Comparison of ENCODE assay signal across 18 mouse cellular contexts in the genomic region with DNA sequence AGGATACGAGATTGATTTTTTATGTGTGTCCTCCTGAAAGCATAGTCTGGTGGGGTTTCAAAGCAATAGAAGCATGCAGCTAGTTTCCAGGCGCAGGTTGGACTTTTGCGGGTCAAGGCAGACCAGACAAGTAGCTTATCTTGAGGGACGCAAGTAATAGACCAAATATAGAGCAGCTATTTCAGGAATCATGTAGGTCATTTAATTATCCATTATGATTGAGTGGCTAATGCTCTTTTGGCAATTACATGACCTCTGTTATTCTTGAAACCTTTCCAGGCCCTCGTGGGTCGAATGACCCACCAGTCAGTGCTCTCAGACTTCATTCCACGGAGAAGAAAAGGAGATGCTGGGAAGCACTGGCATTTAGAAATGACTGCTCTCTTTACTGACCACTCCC.
A peak's percentile ranks its signal among the peaks of the same experiment; 100 is the strongest.
DNase-seq lines count a peak whose midpoint lies in the region; ATAC-seq lines count a peak whose summit lies in the region.
"Had no signal": no experiment of that assay in that cellular context is flagged by ENCODE, and none has a peak within 500 bp of the region (broad histone marks: within the 10 kb centered on the region; RNA-seq: fewer than 3 reads in every experiment).

No protein-coding gene starts in this region.

- no peak overlapping the region for H3K9ac ChIP-seq in hindbrain, embryonic 13.5 days
- no peak overlapping the region for H3K9ac ChIP-seq in hindbrain, embryonic 12.5 days
- no peak overlapping the region for H3K9ac ChIP-seq in neural tube, embryonic 13.5 days
- no peak overlapping the region for H3K9ac ChIP-seq in neural tube, embryonic 15.5 days (replicated peaks)
- no peak overlapping the region for H3K9ac ChIP-seq in heart, embryonic 15.5 days
- no peak overlapping the region for H3K9ac ChIP-seq in kidney, embryonic 14.5 days (ENCODE audit: low read depth, low read length)
- H3K9ac ChIP-seq: forebrain, embryonic 12.5 days; liver, embryonic 14.5 days; midbrain, embryonic 15.5 days had no signal

- H3K4me3 ChIP-seq in hindbrain, embryonic 13.5 days: no peak overlapping the region
- H3K4me3 ChIP-seq in hindbrain, embryonic 12.5 days: no peak overlapping the region
- no peak overlapping the region for H3K4me3 ChIP-seq in neural tube, embryonic 13.5 days
- no peak overlapping the region for H3K4me3 ChIP-seq in neural tube, embryonic 15.5 days (replicated peaks)
- H3K4me3 ChIP-seq in heart, embryonic 15.5 days: no peak overlapping the region
- H3K4me3 ChIP-seq in kidney, embryonic 14.5 days (ENCODE audit: low read length): no peak overlapping the region
- H3K4me3 ChIP-seq: forebrain, embryonic 12.5 days; midbrain, embryonic 15.5 days had no signal

- 40% methylated on average over 7 of the region's 7 CpGs for WGBS in hindbrain, embryonic 13.5 days
- 57% methylated on average over 7 of the region's 7 CpGs for WGBS in hindbrain, embryonic 12.5 days
- 39% methylated on average over 7 of the region's 7 CpGs for WGBS in neural tube, embryonic 13.5 days
- 44% methylated on average over 7 of the region's 7 CpGs for WGBS in neural tube, embryonic 15.5 days
- 32% methylated on average over 7 of the region's 7 CpGs for WGBS in heart, embryonic 15.5 days
- 51% methylated on average over 7 of the region's 7 CpGs for WGBS in kidney, embryonic 14.5 days

- DNase-seq in layer of hippocampus, adult 18-20 months (ENCODE audit: low spot score in 2 of 2): no peak
- no peak for DNase-seq in frontal cortex, postnatal 10 days (ENCODE audit: low spot score in 2 of 2)
- DNase-seq: adrenal gland, postnatal 25 days; cerebellum, adult 9-10 months; embryo, embryonic 11 days; kidney, postnatal 25 days; lung, postnatal 4 days; thymus, adult 2 months had no signal

- ATAC-seq in hindbrain, embryonic 13.5 days (ENCODE audit: low FRiP score): no peak
- no peak for ATAC-seq in hindbrain, embryonic 12.5 days (ENCODE audit: low FRiP score)
- ATAC-seq in neural tube, embryonic 13.5 days (ENCODE audit: low read depth): no peak
- ATAC-seq in neural tube, embryonic 15.5 days (ENCODE audit: low FRiP score): no peak
- peak; percentile 35; the same call in 1 of the 2 replicates for ATAC-seq in heart, embryonic 15.5 days (replicated peaks; ENCODE audit: insufficient number of reproducible peaks, insufficient read depth, low FRiP score, low read depth)
- no peak for ATAC-seq in kidney, embryonic 14.5 days (ENCODE audit: low FRiP score, low TSS enrichment)
- ATAC-seq: intestine, postnatal 0 days; midbrain, embryonic 15.5 days had no signal

- H3K9me3 ChIP-seq in hindbrain, embryonic 13.5 days: no peaks in the 10 kb centered on the region
- no peaks in the 10 kb centered on the region for H3K9me3 ChIP-seq in hindbrain, embryonic 12.5 days (replicated peaks)
- no peaks in the 10 kb centered on the region for H3K9me3 ChIP-seq in neural tube, embryonic 13.5 days
- H3K9me3 ChIP-seq in neural tube, embryonic 15.5 days (replicated peaks): no peaks in the 10 kb centered on the region
- no peaks in the 10 kb centered on the region for H3K9me3 ChIP-seq in heart, embryonic 15.5 days (replicated peaks)
- no peaks in the 10 kb centered on the region for H3K9me3 ChIP-seq in kidney, embryonic 14.5 days (ENCODE audit: control insufficient read depth, low read length)
- H3K9me3 ChIP-seq: forebrain, embryonic 12.5 days; midbrain, embryonic 15.5 days had no signal

- H3K36me3 ChIP-seq in hindbrain, embryonic 13.5 days: no peaks in the 10 kb centered on the region
- no peaks in the 10 kb centered on the region for H3K36me3 ChIP-seq in hindbrain, embryonic 12.5 days
- H3K36me3 ChIP-seq in neural tube, embryonic 13.5 days: no peaks in the 10 kb centered on the region
- 0 out of 2 replicates have a peak, but pooled peaks cover 3% of the 10 kb centered on the region for H3K36me3 ChIP-seq in neural tube, embryonic 15.5 days
- H3K36me3 ChIP-seq in heart, embryonic 15.5 days: no peaks in the 10 kb centered on the region
- 0 out of 2 replicates have a peak, but pooled peaks cover 3% of the 10 kb centered on the region for H3K36me3 ChIP-seq in kidney, embryonic 14.5 days (ENCODE audit: control insufficient read depth, insufficient read depth, low read length)
- H3K36me3 ChIP-seq: forebrain, embryonic 12.5 days; midbrain, embryonic 15.5 days had no signal

- 0 out of 2 replicates have a peak, but pooled peaks cover 4% of the 10 kb centered on the region for H3K27me3 ChIP-seq in hindbrain, embryonic 13.5 days
- no peaks in the 10 kb centered on the region; the same call in 1 of the 2 replicates for H3K27me3 ChIP-seq in hindbrain, embryonic 12.5 days
- no peaks in the 10 kb centered on the region for H3K27me3 ChIP-seq in neural tube, embryonic 13.5 days
- H3K27me3 ChIP-seq in neural tube, embryonic 15.5 days (replicated peaks): no peaks in the 10 kb centered on the region
- H3K27me3 ChIP-seq in heart, embryonic 15.5 days: no peaks in the 10 kb centered on the region
- H3K27me3 ChIP-seq in kidney, embryonic 14.5 days (ENCODE audit: control insufficient read depth, insufficient read depth, low read length): no peaks in the 10 kb centered on the region
- H3K27me3 ChIP-seq: forebrain, embryonic 12.5 days; midbrain, embryonic 15.5 days had no signal

- no peak overlapping the region for H3K4me2 ChIP-seq in hindbrain, embryonic 13.5 days
- no peak overlapping the region for H3K4me2 ChIP-seq in hindbrain, embryonic 12.5 days (replicated peaks)
- H3K4me2 ChIP-seq in neural tube, embryonic 13.5 days: no peak overlapping the region
- no peak overlapping the region for H3K4me2 ChIP-seq in neural tube, embryonic 15.5 days
- peak overlapping the region; percentile 31 for H3K4me2 ChIP-seq in heart, embryonic 15.5 days
- H3K4me2 ChIP-seq in kidney, embryonic 14.5 days (replicated peaks; ENCODE audit: low read depth, low read length): no peak overlapping the region
- H3K4me2 ChIP-seq: forebrain, embryonic 12.5 days; midbrain, embryonic 15.5 days had no signal

- peaks cover 40% of the 10 kb centered on the region for H3K4me1 ChIP-seq in hindbrain, embryonic 13.5 days (replicated peaks)
- H3K4me1 ChIP-seq in hindbrain, embryonic 12.5 days: peaks cover 30% of the 10 kb centered on the region
- H3K4me1 ChIP-seq in neural tube, embryonic 13.5 days (replicated peaks): peaks cover 58% of the 10 kb centered on the region
- H3K4me1 ChIP-seq in neural tube, embryonic 15.5 days: peaks cover 39% of the 10 kb centered on the region
- H3K4me1 ChIP-seq in heart, embryonic 15.5 days (replicated peaks): peaks cover 21% of the 10 kb centered on the region
- peaks cover 5% of the 10 kb centered on the region; the same call in 1 of the 2 replicates for H3K4me1 ChIP-seq in kidney, embryonic 14.5 days (ENCODE audit: control insufficient read depth, insufficient read depth, low read length)

- peak overlapping the region; percentile 60 for H3K27ac ChIP-seq in hindbrain, embryonic 13.5 days
- H3K27ac ChIP-seq in hindbrain, embryonic 12.5 days: no peak overlapping the region
- 0 out of 2 replicates have a peak overlapping the region, but pooled peaks have one; percentile 4 for H3K27ac ChIP-seq in neural tube, embryonic 13.5 days (replicated peaks)
- no peak overlapping the region for H3K27ac ChIP-seq in neural tube, embryonic 15.5 days (replicated peaks)
- H3K27ac ChIP-seq in heart, embryonic 15.5 days: peak overlapping the region; percentile 85
- H3K27ac ChIP-seq in kidney, embryonic 14.5 days (ENCODE audit: low read depth, low read length): no peak overlapping the region
- H3K27ac ChIP-seq: forebrain, embryonic 12.5 days; liver, embryonic 14.5 days; midbrain, embryonic 15.5 days had no signal

Comparison
In these comparisons a context has a peak if more than half of its experiments do, and no peak if none do; other contexts are left out.
1. H3K27ac ChIP-seq: peak in hindbrain, embryonic 13.5 days (single experiment), neural tube, embryonic 13.5 days (single experiment) and heart, embryonic 15.5 days (single experiment); none in hindbrain, embryonic 12.5 days (single experiment), neural tube, embryonic 15.5 days (single experiment) and kidney, embryonic 14.5 days (single experiment).